Mouse (Mus musculus) kidney, embryonic 15.5 days (tissue): ENCODE results near the gene Dse. TPM values are rescaled to one million over a fixed set of nuclear protein-coding genes. Genes with fewer than 3 reads are reported as not detected.

Experiments used
- ATAC-seq: fragments of 200-750 bp; cut with Nextera tagmentation; replicated peaks from 2 replicates; pipeline ENCODE4 v1.8.0; 2017; ENCODE audit warnings: moderate TSS enrichment; ENCODE audit not compliant: low FRiP score
- H3K27ac ChIP-seq: fragments of 300-500 bp; sonication (generic); 2 replicates; pipeline ENCODE4 v1.5.1; 2015; ENCODE audit warnings: mild to moderate bottlenecking, inconsistent platforms
- H3K27me3 ChIP-seq: fragments of 300-500 bp; sonication (generic); 2 replicates; pipeline ENCODE4 v1.6.1; 2015; ENCODE audit warnings: inconsistent platforms
- H3K36me3 ChIP-seq: fragments of 300-500 bp; sonication (generic); 2 replicates; pipeline ENCODE4 v1.6.1; 2015; ENCODE audit warnings: inconsistent platforms
- H3K4me1 ChIP-seq: fragments of 300-500 bp; sonication (generic); 2 replicates; pipeline ENCODE4 v1.6.1; 2015; ENCODE audit warnings: inconsistent platforms
- H3K4me2 ChIP-seq: fragments of 300-500 bp; sonication (generic); 2 replicates; pipeline ENCODE4 v1.6.1; 2015; ENCODE audit warnings: moderate library complexity, mild to moderate bottlenecking, inconsistent platforms
- H3K4me3 ChIP-seq: fragments of 300-500 bp; sonication (generic); replicated peaks from 2 replicates; pipeline ENCODE4 v1.5.1; 2015; ENCODE audit warnings: mild to moderate bottlenecking, inconsistent platforms
- H3K9ac ChIP-seq: fragments of 300-500 bp; sonication (generic); 2 replicates; pipeline ENCODE4 v1.6.1; 2015; ENCODE audit warnings: mild to moderate bottlenecking, inconsistent platforms
- H3K9me3 ChIP-seq: fragments of 300-500 bp; sonication (generic); replicated peaks from 2 replicates; pipeline ENCODE4 v1.6.1; 2016; ENCODE audit warnings: inconsistent platforms
- WGBS: fragments of 180-500 bp; shearing (Covaris S2); methylation state at CpG from one replicate; pipeline ENCODE4 v1.1.7; 2015; ENCODE audit warnings: mixed read lengths; 5-methylcytosine and 5-hydroxymethylcytosine counted together
- polyA plus RNA-seq: library from polyadenylated mRNA; unstranded; fragments of >200 nt; fragmentation: Nextera tagmentation; extraction: Ambion mirVana; gene quantifications from 2 replicates; pipeline ENCODE4 v1.2.1, GENCODE M21; 2015

Dse gene
- polyA plus RNA-seq, 1 experiment from 2014 or later: 23.5 TPM

DNA sequence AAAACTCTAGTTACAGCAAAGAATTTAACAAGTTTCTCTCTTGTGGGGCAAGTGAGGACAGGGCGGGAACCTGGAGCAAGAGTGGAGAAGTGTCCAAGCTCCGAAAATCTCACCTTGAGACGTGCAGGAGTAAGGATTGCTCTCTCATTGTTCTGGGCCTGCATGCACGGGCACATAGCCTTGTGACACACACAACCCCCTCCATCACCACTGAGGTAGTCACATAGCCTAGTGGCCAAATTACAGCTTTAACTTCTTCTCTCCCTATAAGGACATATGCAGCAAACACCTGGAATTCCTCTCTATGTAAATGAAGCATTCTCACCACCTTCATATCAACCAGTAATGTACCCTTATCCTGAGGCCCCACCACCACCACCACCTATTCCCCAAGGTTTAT, 22.0 kb upstream of the Dse start:
- Histone ChIP-seq H3K4me2 (no peak overlapping the region), H3K36me3 (no peaks in the 10 kb centered on the region), H3K27ac (no peak overlapping the region), H3K9me3 (no peaks in the 10 kb centered on the region), H3K9ac (no peak overlapping the region), H3K4me1 (0 out of 2 replicates have a peak, but pooled peaks cover 3% of the 10 kb centered on the region), H3K27me3 (no peaks in the 10 kb centered on the region), H3K4me3 (no peak overlapping the region)
- ATAC-seq: no peak
- WGBS: 87% methylated on average over 4 of the region's 4 CpGs

DNA sequence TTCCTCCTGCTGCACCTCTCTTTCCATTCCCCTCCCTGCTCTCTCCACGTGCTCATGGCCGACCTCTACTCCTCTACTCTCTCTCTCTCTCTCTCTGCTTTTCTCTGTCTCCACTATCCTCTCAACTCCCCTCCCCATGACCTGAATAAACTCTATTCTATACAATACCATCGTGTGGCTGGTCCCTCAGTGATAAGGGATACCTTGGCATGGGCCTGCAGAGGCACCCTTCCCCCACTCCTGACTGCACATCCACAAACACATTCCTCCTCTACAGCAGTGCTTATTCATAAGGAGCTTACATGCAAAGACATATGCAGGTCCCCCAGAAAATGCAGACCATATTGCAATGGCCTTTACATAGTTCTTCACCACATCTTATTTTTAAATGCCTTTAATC, 16.1 kb upstream of the Dse start:
- Histone ChIP-seq H3K36me3 (no peaks in the 10 kb centered on the region), H3K4me3 (no peak overlapping the region), H3K27ac (no peak overlapping the region), H3K9me3 (no peaks in the 10 kb centered on the region), H3K4me1 (no peaks in the 10 kb centered on the region), H3K9ac (no peak overlapping the region), H3K27me3 (no peaks in the 10 kb centered on the region), H3K4me2 (no peak overlapping the region)
- ATAC-seq: no peak
- 62% methylated on average over 3 of the region's 3 CpGs for WGBS

DNA sequence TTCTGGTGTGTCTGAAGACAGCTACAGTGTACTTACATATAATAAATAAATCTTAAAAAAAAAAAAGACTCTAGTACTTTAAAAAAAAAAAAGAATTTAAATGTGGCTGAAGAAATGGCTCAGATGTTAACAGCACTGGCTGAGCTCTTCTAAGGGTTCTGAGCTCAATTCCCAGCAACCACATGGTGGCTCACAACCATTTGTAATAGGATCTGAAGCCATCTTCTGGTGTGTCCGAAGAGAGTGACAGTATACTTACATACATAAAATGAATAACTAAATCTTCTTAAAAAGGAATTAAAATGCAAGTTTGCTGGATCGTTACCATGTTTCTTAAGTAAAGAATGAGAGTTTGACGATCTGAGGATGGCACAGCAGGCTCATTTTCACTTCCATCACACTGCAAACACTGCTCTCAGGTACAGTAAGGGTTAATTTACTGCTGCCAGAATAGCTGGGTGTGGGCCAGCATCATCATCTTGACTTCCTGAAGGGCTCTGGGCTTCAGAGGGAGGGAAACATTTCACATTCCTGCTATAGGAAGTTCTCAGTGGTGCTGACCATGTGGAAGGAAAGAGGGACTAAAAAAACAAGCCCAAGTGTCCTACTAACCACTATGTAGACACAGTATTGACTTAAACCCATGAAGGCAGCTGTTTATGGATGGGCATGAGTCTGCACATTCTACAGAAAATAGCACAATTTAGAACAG, 14.6 kb upstream of the Dse start:
- Histone ChIP-seq H3K36me3 (no peaks in the 10 kb centered on the region), H3K4me3 (no peak overlapping the region), H3K27me3 (no peaks in the 10 kb centered on the region), H3K27ac (no peak overlapping the region), H3K9me3 (no peaks in the 10 kb centered on the region), H3K4me1 (no peaks in the 10 kb centered on the region), H3K4me2 (no peak overlapping the region), H3K9ac (no peak overlapping the region)
- WGBS: 56% methylated on average over 3 of the region's 3 CpGs
- peak; percentile 58; the same call in 1 of the 2 replicates for ATAC-seq

DNA sequence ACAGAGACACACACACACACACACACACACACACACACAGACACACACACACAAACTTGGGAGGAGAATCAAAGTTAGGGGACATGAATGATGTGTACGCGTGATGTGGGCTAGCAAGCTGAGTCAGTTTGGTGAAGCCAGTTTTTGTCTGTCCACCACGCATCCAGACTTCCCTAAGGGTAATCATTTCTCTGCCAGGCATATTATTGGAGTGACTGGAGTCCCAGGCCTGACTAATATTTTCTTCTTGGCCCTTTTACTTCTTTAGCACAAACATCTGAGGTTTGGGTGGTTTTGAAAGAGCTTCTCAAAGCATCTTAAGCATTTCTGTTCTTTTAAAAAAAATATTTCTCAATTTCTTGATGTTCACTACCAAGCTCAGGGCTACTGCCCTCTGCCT, 10.7 kb upstream of the Dse start:
- Histone ChIP-seq H3K9me3 (no peaks in the 10 kb centered on the region), H3K36me3 (no peaks in the 10 kb centered on the region)
- ATAC-seq: no peak

GRCm38 (mm10) chr10:34215667-34216066, 8.2 kb upstream of the Dse start:
- H3K36me3 ChIP-seq: no peaks in the 10 kb centered on the region
- ATAC-seq: no peak
- no peak overlapping the region for H3K4me3 ChIP-seq
- no peaks in the 10 kb centered on the region for H3K9me3 ChIP-seq
- H3K4me2 ChIP-seq: no peak overlapping the region
- H3K27ac ChIP-seq: no peak overlapping the region
- WGBS: 83% methylated on average over 1 of the region's 1 CpGs
- H3K4me1 ChIP-seq: no peaks in the 10 kb centered on the region
- no peaks in the 10 kb centered on the region for H3K27me3 ChIP-seq
- H3K9ac ChIP-seq: no peak overlapping the region

More for the DNA sequence above, 10.7 kb upstream of the Dse start:
- Histone ChIP-seq H3K4me1 (no peaks in the 10 kb centered on the region), H3K4me2 (no peak overlapping the region), H3K27me3 (no peaks in the 10 kb centered on the region), H3K27ac (no peak overlapping the region), H3K4me3 (no peak overlapping the region), H3K9ac (no peak overlapping the region)
- 96% methylated on average over 3 of the region's 3 CpGs for WGBS

- Histone ChIP-seq H3K4me2 (no peak overlapping the region), H3K36me3 (no peaks in the 10 kb centered on the region), H3K9ac (no peak overlapping the region), H3K27me3 (no peaks in the 10 kb centered on the region), H3K4me1 (peaks cover 6% of the 10 kb centered on the region), H3K27ac (no peak overlapping the region), H3K4me3 (no peak overlapping the region), H3K9me3 (no peaks in the 10 kb centered on the region)
- ATAC-seq: no peak
Observed at GRCm38 (mm10) chr10:34209951-34210350, 2.4 kb upstream of the Dse start.

DNA sequence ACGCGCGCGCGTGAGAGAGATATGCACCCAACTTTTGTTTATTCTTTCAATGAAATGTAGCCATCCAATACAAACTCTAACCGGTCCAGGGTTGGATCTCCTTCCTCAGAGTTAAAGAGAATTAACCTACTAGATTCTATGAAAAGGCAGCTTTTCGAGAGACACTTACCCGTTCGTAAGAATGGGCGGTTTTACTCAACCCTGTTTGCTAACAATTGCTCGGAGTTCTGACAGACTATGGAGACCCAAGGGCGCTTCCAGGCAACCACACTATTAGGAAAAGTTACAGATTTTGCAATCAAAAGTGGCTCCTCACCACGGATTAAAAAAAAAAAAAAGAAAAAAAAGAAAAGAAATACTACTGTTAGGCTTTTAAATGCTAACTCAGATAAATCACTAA, 516 bp upstream of the Dse start:
- Histone ChIP-seq H3K9me3 (no peaks in the 10 kb centered on the region), H3K4me1 (peaks cover 6% of the 10 kb centered on the region), H3K36me3 (no peaks in the 10 kb centered on the region), H3K4me3 (peak overlapping the region; percentile 77), H3K4me2 (peak overlapping the region; percentile 80), H3K27me3 (no peaks in the 10 kb centered on the region), H3K27ac (peak overlapping the region; percentile 90), H3K9ac (0 out of 2 replicates have a peak overlapping the region, but pooled peaks have one; percentile 72)
- ATAC-seq: no peak
- 7% methylated on average over 13 of the region's 13 CpGs for WGBS

- Histone ChIP-seq H3K4me2 (peak overlapping the region; percentile 80), H3K36me3 (no peaks in the 10 kb centered on the region), H3K9me3 (no peaks in the 10 kb centered on the region), H3K4me1 (peaks cover 9% of the 10 kb centered on the region), H3K27me3 (no peaks in the 10 kb centered on the region), H3K27ac (peak overlapping the region; percentile 90), H3K9ac (peak overlapping the region; percentile 72), H3K4me3 (peak overlapping the region; percentile 77)
- WGBS: under 1% methylated on average over 64 of the region's 65 CpGs
- ATAC-seq: peak; percentile 97
Observed at GRCm38 (mm10) chr10:34206783-34207502, 572 bp downstream of the Dse start.

DNA sequence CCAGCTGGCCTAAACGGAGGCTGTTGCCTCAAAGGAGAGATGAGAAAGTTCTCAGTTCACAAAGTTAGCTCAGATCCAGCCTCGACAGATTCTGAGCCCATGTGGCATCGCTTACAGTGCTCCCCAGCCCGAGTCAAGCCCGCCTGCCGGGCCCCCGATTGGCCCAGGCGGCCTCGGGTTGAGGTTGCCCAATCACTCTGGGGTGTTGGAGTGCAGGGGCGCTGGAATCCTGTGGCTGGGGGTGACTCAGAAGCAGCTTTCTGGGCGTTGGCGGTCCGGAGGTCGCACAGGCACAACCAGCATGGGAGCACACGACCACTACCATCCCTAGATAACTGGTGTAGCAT, 1.1 kb downstream of the Dse start:
- Histone ChIP-seq H3K4me3 (peak overlapping the region; percentile 77), H3K4me2 (peak overlapping the region; percentile 80), H3K4me1 (peaks cover 9% of the 10 kb centered on the region), H3K36me3 (no peaks in the 10 kb centered on the region), H3K9ac (peak overlapping the region; percentile 72), H3K27me3 (no peaks in the 10 kb centered on the region), H3K9me3 (no peaks in the 10 kb centered on the region), H3K27ac (peak overlapping the region; percentile 90)
- under 1% methylated on average over 15 of the region's 15 CpGs for WGBS
- ATAC-seq: peak; percentile 58

- H3K36me3 ChIP-seq: no peaks in the 10 kb centered on the region
- H3K4me2 ChIP-seq: peak overlapping the region; percentile 80
- H3K9ac ChIP-seq: no peak overlapping the region
- WGBS: 90% methylated on average over 1 of the region's 1 CpGs
- peaks cover 9% of the 10 kb centered on the region for H3K4me1 ChIP-seq
- no peak overlapping the region for H3K27ac ChIP-seq
- H3K4me3 ChIP-seq: peak overlapping the region; percentile 77; the same call in 1 of the 2 replicates
- no peaks in the 10 kb centered on the region for H3K9me3 ChIP-seq
- ATAC-seq: no peak
- H3K27me3 ChIP-seq: no peaks in the 10 kb centered on the region
Observed at GRCm38 (mm10) chr10:34205825-34206224, 1.7 kb downstream of the Dse start.

- no peak for ATAC-seq
- no peak overlapping the region for H3K9ac ChIP-seq
- no peak overlapping the region for H3K4me3 ChIP-seq
- H3K4me2 ChIP-seq: no peak overlapping the region
- H3K27ac ChIP-seq: no peak overlapping the region
- 0 out of 2 replicates have a peak, but pooled peaks cover 3% of the 10 kb centered on the region for H3K9me3 ChIP-seq
- H3K4me1 ChIP-seq: peaks cover 17% of the 10 kb centered on the region
- no peaks in the 10 kb centered on the region for H3K27me3 ChIP-seq
- H3K36me3 ChIP-seq: no peaks in the 10 kb centered on the region
- WGBS: 71% methylated on average over 1 of the region's 1 CpGs
Observed at GRCm38 (mm10) chr10:34200689-34201088, 6.8 kb downstream of the Dse start.

GRCm38 (mm10) chr10:34198574-34198973, 8.9 kb downstream of the Dse start:
- no peaks in the 10 kb centered on the region for H3K36me3 ChIP-seq
- H3K9me3 ChIP-seq: 0 out of 2 replicates have a peak, but pooled peaks cover 3% of the 10 kb centered on the region
- peaks cover 20% of the 10 kb centered on the region for H3K4me1 ChIP-seq
- no peak overlapping the region for H3K4me3 ChIP-seq
- no peaks in the 10 kb centered on the region for H3K27me3 ChIP-seq
- H3K4me2 ChIP-seq: 0 out of 2 replicates have a peak overlapping the region, but pooled peaks have one; percentile 7
- H3K27ac ChIP-seq: peak overlapping the region; percentile 71
- 56% methylated on average over 3 of the region's 3 CpGs for WGBS
- no peak for ATAC-seq
- H3K9ac ChIP-seq: no peak overlapping the region
